Mouse (Mus musculus) granulocyte monocyte progenitor cell, adult 5-6 weeks (primary cell): ENCODE results near the gene Avil. TPM values are rescaled to one million over a fixed set of nuclear protein-coding genes. Genes with fewer than 3 reads are reported as not detected.

Experiments used
- ATAC-seq: replicated peaks from 2 replicates; pipeline ENCODE4 v1.8.0; 2016; ENCODE audit warnings: mild to moderate bottlenecking, moderate TSS enrichment, inconsistent platforms; ENCODE audit not compliant: poor library complexity, severe bottlenecking
- total RNA-seq, 2 experiments: library from RNA; stranded (forward) in 1 of 2; stranded (reverse) in 1 of 2; fragments of 200-712, 200-1000 nt in 1 of 2; fragments of >200 nt in 1 of 2; fragmentation: Nextera tagmentation in 1 of 2; gene quantifications; 2 replicates each; pipeline ENCODE4 v1.2.3; 2014 to 2017

Gene Avil
- total RNA-seq (2014; fragmentation: Nextera tagmentation) (not detected in 2 replicates), total RNA-seq (2017) (not detected in 2 replicates)

GRCm38 (mm10) chr10:127000529-127000928 lies at the start of gene Avil:
TSS of gene Avil (plus strand) at chr10:127000709.
- no peak for ATAC-seq

- ATAC-seq, result no peak
These were observed 48.1 kb upstream of the Avil start for GRCm38 (mm10) chr10:126952375-126952774.

GRCm38 (mm10) chr10:126953029-126953471 lies 47.5 kb upstream of the Avil start:
- no peak for ATAC-seq

GRCm38 (mm10) chr10:126956692-126957358 lies 43.7 kb upstream of the Avil start:
- no peak for ATAC-seq

GRCm38 (mm10) chr10:126957359-126958107 lies 43.0 kb upstream of the Avil start:
- ATAC-seq, result peak; percentile 83

GRCm38 (mm10) chr10:126960496-126960895 lies 40.0 kb upstream of the Avil start:
- ATAC-seq, result no peak

- no peak; the same call in 1 of the 2 replicates for ATAC-seq
These were observed 38.8 kb upstream of the Avil start for GRCm38 (mm10) chr10:126961757-126962156.

GRCm38 (mm10) chr10:126962271-126962965 lies 38.1 kb upstream of the Avil start:
- peak; percentile 34 for ATAC-seq

- no peak for ATAC-seq
These were observed 37.6 kb upstream of the Avil start for GRCm38 (mm10) chr10:126962966-126963330.

GRCm38 (mm10) chr10:126963821-126964220 lies 36.7 kb upstream of the Avil start:
- no peak for ATAC-seq

GRCm38 (mm10) chr10:126971363-126972050 lies 29.0 kb upstream of the Avil start:
- ATAC-seq, result no peak

GRCm38 (mm10) chr10:126972051-126972725 lies 28.3 kb upstream of the Avil start:
- no peak for ATAC-seq

- ATAC-seq, result no peak
These were observed 27.5 kb upstream of the Avil start for GRCm38 (mm10) chr10:126972988-126973387.

GRCm38 (mm10) chr10:126975706-126976105 lies 24.8 kb upstream of the Avil start:
- ATAC-seq, result no peak

GRCm38 (mm10) chr10:126977076-126977475 lies 23.4 kb upstream of the Avil start:
- no peak for ATAC-seq

- ATAC-seq, result peak; percentile 87
These were observed 22.1 kb upstream of the Avil start, which contains the start of gene Ctdsp2 for GRCm38 (mm10) chr10:126978277-126978994. TSS of gene Ctdsp2 (plus strand) at chr10:126978717.

GRCm38 (mm10) chr10:126979121-126979635 lies 21.3 kb upstream of the Avil start:
- ATAC-seq, result no peak

GRCm38 (mm10) chr10:126979636-126980151 lies 20.8 kb upstream of the Avil start:
- peak; percentile 12; the same call in 1 of the 2 replicates for ATAC-seq
